Mouse (Mus musculus) brain, adult 2 months (tissue): Measurements from ENCODE around the gene Lad1.
A peak's percentile ranks its signal among the peaks of the same experiment; 100 is the strongest.

Experiments used
- DNase-seq: peaks from one replicate; pipeline ENCODE4 v3.0.0; 2011; ENCODE audit warnings: low read depth, low spot score

Gene Lad1

DNA sequence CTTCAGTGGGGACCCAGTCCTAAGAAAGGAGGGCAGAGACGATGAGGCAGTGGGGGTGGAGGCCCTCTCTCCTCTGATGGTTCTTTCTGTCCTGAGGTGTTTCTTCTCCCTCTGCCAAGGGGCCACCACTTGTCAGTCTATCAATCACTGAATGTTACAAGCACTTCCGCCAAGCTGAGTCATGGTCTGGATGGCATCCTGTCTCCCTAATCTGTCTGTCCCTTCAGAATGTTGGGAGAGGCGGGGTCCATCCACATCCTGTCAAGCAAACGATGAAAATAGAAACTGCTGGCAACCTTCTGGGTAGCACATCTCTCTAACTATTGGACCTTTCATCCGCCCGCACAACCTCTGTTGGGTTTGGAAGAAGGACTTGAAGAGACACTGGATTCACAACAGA lies 26.1 kb downstream of the Lad1 start:
- DNase-seq: no peak

DNA sequence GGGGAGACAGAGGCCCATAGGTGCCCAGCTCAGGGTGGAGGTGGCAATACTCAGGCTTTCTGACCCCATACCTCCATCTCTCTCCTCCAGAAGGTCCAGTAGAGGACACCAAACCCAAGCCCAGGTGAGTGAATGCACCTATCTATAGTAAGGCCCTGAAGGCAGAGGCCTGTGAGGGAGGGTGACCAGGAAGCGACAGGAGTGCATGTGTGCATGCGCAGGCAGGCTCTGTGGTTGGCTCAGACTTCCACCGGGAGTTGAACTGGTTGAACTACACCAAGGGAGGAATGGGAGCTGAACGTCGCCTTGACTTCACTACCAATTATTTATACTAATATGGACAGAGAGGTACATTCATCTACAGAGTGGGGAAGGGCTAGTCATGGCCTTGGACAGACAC lies 28.2 kb downstream of the Lad1 start:
- DNase-seq: no peak

DNA sequence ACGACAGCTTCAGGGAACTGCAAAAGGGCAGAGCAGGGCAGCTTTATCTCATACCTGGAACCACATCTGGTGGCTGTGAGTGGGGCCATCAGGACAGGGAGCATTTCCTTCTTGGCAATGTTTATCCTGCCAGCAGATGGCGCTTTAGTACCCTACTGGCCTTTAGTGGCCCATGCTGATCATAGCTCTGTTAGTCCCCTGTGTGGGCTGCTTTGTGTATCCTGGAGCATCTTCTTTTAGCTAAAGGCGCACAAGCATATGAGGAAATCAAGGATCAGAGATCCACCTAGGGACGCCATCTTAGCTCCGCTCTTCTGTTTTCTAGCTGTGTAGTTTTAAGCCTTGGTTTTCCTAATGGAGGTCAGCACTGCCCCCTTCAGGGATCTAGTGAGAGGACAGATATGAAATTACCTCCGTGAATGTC lies 28.8 kb downstream of the Lad1 start:
- peak; percentile 70 for DNase-seq

DNA sequence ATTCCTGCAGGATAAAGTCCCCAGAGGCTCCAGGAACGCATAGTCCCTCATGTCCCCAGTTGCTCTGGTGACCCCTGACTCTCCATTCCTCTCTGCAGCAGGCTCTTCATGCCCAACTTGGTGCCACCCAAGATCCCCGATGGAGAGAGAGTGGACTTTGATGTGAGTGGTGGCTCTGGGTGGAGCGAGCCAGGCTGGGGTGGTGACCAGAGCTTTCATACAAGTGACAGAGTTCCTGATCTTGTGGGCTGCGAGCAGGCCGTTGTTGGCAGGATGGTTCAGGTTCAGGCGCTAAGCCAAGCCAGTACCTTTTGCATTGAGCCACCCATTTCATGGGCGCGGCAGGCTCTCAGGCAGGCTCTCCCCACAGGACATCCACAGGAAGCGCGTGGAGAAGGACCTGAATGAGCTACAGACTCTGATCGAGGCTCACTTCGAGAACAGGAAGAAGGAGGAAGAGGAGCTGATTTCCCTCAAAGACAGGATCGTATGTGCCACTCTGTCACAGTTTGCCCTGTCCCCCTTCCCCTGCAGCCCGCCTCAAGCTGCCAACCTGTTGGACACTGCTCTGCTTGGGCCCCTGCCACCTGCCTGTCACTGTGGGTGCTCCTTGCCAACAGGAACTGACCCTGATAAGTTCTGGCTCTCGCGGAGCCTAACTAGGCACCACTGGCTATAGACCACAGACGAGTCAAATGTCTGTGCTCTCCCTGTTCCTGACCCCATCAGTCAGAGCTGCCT lies 29.4 kb downstream of the Lad1 start:
- DNase-seq: no peak

DNA sequence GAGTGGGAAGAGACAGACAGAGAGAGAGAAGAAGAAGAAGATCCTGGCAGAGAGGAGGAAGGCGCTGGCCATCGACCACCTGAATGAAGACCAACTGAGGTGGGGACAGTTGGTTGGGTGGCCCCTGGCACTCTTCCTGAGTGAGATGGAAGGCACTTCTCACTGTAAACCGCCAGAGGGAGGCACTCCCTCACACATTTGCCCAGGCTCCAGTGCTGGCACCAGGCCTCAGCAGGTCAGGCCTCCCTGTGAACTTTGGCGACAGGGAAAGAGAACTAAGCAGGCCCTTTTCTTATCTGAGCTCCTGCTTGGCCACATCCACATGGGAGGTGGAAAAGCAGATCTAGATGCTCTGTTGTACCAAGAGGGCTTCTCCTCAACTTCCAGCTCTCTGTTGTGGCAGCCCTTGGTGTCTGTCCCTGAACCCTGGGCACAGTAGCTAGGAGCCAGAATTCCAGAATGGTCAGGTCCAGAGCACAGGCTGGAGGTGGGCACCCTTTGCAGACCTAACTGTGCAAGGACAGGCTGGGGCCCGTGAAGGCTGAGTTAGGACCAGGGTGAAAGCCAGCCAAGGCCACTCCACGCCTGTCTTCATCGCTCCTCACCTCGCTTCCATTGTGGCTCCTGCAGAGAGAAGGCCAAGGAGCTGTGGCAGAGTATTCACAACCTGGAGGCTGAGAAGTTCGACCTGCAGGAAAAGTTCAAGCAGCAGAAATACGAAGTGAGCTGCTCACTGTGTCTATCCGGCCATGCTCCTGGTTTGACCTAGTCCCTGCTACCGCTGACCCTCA lies 32.5 kb downstream of the Lad1 start:
- DNase-seq: peak; percentile 55

DNA sequence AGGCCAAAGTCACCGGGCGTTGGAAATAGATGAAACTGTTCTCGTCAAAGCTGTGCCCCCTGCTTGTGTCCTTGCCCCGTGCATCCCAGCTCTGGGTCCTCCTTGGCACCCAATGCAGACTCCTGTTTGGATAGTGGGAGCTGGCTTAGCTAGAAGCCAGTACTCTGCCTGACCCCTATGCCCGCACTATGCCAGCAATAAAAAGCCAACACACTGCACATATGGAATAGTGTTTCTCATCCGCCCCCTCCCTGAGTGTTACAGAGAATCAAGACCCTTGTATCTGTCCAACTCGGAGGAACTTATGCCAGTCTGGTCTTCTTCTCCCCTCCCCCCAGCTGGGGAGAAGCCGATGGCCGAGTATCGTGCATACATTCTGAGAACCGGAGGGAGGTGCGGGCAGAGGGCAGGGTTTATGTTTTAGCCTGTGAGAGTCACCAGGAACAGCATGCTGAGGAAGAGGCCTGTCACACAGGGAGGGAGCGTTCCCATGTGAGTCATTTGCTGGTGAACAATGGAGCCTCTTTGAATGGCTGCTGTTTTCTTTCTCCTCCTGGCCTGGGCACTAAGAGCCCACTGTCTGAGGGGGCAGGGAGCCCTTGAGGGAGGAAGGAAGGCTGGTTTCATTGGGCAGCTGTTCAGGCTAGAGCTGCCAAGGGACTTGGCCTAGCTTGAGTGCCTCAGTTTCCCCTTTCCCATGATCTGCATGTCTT lies 33.8 kb downstream of the Lad1 start:
- peak; percentile 89 for DNase-seq

DNA sequence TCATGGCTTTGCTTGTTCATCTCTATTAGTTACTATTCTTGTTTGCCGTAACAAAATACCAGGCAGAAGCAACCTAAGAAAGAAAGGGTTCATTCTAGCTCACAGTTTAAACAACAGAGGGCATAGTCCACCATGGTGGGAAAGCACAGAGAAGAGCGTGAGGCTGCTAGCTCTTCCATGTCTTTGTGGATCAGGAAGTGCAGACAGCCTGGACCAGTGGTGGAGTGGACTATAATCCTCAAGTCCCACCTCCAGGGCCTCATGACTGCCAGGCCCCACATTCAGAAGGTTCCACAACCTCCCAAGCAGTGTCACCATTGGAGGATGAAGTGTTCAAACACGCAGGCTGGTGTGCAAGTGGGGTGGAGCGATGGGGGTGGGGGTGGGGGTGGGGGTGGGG lies 34.8 kb downstream of the Lad1 start:
- DNase-seq: no peak

DNA sequence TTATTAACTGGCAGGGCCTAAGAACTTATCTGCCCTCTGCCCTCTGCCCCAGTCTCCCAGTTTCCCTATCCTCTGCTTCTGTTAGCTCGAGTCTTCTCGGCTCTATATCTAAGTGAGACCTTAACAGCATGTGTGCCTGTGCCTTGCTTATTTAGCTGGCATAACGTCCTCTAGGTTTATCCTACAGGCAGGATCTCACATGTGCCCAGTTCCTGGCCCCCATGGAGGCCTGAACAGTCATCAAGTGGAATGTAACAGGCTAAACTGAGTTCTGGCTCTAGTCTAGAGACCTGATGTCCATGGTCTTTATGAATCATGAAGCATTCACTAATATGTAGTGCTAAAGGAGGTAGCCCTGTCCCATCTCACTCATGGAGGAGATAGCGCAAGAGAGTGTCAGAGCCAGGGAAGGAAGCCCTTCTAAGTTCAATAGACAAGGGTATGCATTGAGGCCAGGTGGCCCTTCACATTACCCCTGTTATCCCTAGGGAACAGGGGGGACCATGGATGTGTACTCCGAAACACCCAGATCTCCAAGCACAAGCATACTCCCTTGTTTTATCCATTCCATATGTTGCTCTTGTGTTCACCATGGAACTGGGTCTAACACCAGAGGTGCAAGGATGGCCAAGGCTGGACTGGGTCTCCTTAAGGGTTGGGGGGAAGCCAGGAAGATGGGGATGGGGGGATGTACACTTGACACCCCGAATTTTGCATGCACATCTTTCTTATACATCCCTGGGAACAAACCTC lies 36.4 kb downstream of the Lad1 start:
- DNase-seq: no peak

DNA sequence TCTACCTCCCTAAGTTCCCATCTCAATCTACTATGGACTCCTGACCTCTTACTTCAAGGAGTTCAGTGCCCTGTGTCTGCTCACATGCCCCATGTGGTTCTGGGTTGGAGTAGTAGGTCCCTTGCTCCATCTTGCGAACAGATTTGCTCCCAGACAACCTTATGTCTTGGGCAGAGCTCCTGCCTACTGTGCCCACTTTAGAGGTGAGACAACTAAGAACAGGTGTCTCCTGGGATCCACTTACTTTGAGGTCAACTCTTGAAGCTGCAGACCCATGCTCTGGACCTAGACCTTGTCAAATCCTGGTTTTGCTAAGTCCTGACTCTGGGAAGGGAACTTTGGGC lies 36.9 kb downstream of the Lad1 start:
- DNase-seq: no peak

DNA sequence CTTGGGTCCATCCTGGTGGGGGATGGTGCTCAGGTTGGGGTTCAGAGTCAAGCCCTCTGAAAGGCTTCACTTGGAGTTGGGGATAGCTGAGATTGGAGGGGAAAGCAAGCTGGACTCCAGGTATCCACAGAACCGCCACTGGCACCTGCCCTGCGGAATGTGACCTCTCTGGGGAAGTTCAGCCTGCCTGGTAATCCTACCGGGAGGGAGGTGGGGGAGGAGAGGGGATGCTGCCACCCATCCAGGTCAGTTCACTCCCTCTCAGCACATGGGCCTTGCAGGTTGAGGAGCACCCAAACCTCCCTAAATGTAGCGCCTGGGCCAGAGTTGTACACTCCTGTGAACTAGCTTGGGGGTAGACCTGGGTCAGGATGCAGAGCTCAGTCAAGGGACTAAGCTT lies 37.7 kb downstream of the Lad1 start:
- no peak for DNase-seq

DNA sequence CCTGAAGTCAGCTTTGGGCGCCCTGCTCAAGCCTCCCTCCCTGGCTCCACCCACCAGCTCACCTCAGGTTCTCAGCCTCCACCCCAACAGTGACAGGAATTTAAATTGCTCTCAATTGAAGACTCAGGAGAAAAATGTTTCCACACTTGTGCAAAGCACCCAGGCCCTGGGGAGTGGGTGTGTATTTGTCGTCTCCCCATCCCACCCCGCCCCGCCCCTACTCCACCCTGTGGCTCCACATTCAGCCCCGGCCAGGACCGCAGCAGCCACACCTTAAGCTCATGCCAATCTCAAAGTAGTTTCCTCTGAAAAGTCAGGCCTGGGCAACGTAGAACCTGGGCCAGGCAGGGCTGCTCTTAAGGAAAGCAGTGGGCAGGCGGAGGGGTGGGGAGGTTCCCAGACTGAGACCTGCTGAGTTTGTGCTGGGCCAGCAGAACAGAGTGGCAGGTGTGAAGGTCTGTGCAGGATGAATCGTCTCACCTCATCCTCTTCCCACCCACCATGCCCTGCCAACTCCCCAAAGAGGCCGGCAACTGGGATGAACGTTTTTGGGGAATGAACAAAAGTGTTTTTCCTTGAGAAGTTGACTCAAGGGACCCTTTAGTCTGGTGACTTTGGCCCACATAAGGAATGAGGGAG lies 38.9 kb downstream of the Lad1 start:
- DNase-seq: no peak

DNA sequence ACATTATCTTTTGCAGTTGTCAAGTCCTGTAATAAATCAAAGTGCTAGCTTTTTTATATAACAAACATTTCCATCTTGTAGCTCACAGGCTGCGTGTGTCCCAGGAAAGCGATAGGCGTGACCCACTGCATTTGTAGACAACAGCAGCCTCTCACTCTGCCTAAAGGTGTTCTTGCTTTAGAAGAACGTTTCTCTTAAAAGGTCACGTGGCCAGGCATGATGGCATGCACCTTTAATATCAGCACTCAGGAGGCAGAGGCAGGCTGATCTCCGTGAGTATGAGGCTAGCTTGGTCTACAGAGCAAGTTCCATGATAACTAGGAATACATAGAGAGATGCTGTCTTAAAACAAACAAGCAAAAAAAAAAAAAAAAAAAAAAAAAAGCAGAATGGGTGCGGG lies 40.1 kb downstream of the Lad1 start:
- DNase-seq: no peak

DNA sequence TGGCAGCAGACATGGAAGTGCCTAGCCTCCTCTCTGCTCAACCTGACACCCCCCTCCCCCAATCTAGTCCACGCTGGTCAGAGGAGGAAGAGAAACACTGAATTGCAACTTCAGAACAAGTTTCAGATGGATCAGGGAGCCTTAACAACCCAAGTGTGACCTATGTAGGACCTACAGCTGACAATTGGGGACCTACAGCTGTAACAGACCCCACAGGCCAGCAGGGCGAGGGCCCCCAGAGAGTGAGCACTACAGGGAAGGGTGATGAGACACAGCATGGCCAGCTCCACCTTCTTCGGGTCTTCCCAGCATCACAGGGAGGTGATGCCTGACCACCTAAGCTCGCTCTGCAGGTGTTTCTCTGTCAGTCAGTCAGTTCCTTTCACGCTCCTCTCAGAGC lies 42.7 kb downstream of the Lad1 start:
- DNase-seq: no peak

DNA sequence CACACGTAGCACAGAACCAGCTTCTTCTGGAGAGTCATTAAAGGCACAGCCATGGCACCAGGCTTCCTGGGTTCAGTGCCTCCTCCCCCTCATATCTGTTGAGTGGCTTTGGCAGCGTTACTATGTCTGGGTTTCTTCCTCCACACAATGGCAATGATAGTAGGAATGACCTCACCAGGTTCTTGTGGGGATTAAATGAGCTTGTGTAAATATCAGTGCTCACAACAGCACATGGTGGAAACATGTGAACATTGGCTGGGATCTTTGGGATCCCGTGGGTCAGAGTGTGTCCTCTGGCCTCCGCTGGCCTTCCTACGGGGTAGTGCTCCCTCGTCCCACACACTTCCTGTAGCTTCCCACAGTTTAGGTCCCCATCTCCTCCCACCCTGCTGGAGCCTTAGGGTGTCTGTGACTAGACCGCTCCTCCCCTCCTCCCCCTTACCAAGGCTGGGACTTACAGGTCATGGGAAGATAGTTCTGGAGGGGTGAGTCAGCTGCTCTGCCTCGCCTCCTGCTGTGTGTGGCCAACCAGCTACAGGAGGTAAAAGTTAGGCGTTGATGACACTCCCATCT lies 43.7 kb downstream of the Lad1 start:
- DNase-seq: no peak

DNA sequence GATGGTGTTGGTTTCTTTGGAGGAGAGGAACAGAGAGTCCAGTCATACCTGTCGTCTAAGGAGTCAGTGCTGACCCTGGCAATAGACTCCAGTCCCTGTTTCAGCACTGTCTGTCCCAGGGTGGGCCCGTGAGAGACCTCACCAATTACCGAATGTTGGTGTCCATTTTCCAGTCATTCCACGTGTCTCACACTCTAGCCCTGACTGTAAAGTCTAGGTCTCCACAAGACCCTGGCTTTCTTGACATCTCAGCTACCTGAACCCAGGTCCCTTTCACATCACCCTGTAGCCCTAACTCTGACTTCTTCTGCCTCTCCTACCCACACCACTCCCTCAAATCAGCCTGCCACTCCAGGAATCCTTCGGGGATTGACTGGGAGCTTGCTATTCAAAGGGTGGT lies 44.2 kb downstream of the Lad1 start:
- DNase-seq: no peak

DNA sequence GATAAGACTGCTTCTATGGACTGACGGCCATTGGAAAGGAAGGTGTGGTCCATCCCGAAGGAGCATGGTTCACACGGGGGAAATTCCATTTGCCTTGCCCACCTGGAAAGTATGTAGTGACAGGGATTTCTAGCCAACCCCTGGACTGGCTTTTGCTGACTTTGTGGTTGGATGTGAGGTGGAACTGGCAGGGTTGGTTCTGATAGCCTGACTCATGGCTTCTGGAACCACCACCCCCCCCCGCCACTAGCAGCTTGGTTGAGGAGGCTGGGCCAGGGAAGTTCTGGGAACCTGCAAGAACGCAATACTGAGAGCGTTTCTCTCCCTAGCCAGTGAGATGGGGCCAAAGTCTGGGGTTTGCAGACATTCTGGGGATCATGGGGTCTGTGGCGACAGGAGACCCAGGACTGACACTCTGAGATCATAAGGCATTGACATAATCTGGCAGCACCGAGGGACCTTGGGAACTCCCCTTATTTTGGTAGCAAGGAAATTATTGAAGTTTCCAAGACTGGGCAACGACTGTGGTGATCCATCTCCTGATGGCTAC lies 45.5 kb downstream of the Lad1 start:
- no peak for DNase-seq

DNA sequence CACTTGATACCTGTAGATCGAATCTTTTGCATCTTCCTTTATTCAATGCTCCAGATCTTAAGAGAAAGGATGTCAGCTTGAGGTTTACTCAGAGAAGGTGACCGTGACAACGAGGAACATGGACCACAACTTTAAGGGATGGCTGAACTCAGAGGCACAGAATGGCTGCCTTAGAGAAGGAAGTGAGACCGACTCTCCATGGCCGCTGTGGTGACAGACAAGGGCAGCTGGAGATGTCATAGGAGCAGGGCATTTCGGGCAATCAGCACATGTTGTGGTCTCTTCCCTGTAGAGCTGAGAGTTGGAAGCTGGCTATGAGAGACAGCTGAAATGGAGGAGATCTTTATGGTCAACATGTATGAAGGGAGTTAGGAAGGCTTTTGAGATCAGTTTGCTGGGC lies 46.4 kb downstream of the Lad1 start:
- DNase-seq: no peak

DNA sequence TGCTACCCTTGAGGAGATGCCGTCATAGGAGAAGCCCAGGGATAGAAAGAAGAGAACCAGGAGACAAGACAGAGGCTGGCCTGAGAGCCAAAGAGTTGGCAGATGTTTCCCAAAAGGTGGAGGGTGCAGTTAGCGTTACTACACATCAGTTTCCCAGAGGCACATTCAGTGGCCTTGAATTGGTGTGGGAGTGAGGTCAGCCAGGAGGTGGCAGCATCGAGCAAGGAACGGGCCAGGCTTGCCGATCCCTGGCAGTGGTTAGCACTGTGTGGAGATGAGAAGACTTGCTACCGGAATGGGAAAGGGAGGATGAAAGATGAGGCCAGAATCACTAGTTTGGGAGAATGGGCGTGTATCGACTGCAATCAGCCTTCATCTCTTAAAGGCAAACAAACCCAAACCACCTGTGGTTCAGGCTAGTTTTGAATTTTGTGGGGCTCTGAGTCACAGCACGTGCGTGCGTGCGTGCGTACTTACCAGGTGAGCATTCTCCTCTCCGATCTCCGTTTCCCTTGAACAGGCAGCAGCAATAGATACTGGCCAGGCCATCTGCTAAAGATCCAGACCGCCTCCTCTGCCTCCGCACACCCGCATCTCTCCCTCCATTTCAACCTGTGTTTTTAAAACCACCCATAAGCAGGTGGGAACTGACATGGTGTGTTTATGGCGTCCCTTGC lies 47.3 kb downstream of the Lad1 start:
- DNase-seq: peak; percentile 89

DNA sequence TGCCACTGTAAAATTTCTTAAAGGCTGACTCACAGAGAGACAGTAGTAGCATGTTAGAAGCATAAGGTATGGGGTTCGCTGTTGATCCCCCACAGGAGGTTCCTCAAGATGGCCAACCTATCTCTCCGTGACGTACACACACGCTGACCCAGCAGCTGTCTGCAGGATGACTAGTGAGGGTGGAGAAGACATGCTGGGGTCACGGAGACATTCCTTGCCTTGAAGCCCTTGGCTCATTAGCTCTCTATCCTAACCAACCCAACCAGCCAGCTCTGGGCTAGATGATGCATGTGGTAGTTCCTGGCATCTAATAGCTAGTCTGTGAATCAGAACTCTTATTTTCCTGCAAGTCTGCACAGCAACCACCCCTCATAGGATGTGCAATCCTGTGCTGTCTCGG lies 50.2 kb downstream of the Lad1 start:
- peak; percentile 31 for DNase-seq

DNA sequence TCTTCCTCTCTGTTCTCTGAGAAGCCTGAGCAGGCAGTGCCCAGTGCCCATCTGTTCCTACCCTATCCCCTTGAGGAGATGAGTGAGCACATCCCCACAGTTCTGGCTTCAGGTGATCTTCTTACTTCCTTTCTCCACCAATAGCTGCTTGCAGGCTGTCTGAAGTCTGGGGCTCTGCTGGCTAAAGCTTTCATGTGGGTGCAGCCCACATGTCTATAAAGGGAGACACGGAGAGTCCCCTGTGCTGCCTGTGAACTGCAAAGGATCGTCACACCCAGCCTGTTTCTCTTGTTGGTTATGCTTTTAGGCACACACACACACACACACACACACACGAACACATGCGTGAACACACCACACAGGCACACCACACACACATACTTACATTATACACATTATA lies 54.6 kb downstream of the Lad1 start:
- DNase-seq: peak; percentile 59
